Mouse (Mus musculus) regulatory T cell (primary cell): ENCODE data around the gene 1700037C18Rik.

Experiments
- in situ Hi-C: fragments of 300-600 bp; cut with MboI, MseI; formaldehyde crosslinking; loops from one replicate; pipeline ENCODE4 v1.15.1; 2025; ENCODE audit warnings: high pct_unique_total_duplicates

1700037C18Rik gene

GRCm38 (mm10) chr16:3908537-3909111 is at the start of gene 1700037C18Rik, which contains the start of gene Cluap1:
TSS of gene 1700037C18Rik (minus strand) at chr16:3908689.
TSS of gene Cluap1 (plus strand) at chr16:3908801.
- in situ Hi-C loops: loop anchor here (5.0 to 10.0 kb wide), 2 partner anchors 94 to 164 kb away; partner anchors contain the start of genes Slx4 and Zfp263

- in situ Hi-C loops: no loop called here
Observed at GRCm38 (mm10) chr16:3956369-3956768, 47.9 kb upstream of the 1700037C18Rik start.

DNA sequence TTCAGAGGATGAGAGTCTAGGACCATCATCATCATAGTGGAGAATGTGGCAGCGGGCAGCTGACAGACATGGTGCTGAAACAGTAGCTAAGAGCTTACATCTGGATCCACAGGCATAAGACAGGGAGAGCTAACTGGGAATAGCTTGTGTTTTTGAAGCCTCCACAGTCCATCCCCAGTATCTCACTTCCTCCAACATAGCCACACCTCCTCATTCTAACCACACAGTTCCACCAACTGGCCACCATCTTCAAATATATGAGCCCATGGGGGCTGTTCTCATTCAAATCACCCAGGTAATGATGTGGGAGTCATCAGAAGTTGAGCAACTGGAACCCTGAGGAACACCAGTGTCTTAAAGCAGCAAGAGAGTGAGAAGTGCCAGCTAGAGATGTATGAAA is 42.7 kb upstream of the 1700037C18Rik start:
- in situ Hi-C loops: no loop called here

GRCm38 (mm10) chr16:3934701-3935100 is 26.2 kb upstream of the 1700037C18Rik start:
- in situ Hi-C loops: no loop called here

DNA sequence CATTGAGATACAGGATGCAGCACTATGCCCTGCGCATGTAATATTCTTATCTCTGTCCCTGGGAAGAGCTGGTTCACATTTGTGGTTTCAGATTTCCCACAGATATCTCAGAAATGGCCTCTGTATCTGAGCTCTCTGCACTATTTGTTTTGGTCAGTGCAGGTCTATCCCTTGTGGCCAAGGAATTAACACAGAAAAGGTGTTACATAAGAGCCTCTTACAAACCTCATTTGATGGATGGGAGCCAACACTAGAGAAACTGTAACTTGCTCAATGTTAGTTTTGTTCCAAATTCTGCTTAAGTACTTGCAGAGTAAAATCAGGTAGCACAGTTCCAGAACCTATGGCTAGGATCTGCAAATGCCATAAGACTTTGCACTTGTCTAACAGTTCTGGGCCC is 25.6 kb upstream of the 1700037C18Rik start:
- in situ Hi-C loops: no loop called here

- in situ Hi-C loops: no loop called here
Observed at GRCm38 (mm10) chr16:3933536-3933935, 25.0 kb upstream of the 1700037C18Rik start.

DNA sequence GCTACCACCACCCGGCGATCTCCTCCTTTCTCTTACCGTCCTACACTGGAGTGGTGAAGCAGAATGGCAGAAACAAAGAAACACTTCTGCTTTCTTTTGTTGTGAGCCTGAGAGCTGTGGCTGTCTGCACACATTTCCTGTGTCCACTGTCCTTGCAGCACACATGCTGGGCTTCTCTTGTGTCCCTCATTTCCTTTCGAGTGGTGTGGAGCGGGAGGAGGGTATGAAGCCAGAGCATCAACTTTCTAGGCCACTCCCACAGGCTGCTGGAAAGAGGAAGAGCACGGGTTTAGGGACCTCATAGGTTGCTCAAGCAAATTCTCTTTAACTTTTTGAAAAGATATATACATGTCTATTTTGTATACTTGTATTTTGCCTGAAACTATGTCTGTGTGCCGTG is 20.7 kb upstream of the 1700037C18Rik start:
- in situ Hi-C loops: no loop called here

- in situ Hi-C loops: no loop called here
Observed at GRCm38 (mm10) chr16:3928582-3928981, 20.1 kb upstream of the 1700037C18Rik start.

DNA sequence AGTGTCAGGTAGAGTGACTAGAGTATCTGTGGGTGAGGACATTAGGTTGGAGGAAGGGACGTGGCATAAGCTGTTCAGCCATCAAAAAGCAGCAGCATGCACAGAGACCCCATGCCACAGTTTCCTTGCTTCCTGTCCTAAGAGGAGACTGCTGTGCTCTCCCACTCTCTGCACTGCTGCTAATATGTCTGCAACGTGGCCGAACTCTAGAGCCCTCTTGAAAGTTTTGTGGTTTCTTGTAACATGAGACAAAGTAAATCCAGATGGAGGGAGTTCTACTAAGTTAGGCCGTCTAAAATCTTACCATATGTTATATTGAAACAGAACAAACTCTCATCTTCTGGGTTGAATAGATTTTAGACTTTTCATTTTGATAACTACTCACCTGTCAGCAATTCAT is 15.5 kb upstream of the 1700037C18Rik start:
- in situ Hi-C loops: no loop called here

DNA sequence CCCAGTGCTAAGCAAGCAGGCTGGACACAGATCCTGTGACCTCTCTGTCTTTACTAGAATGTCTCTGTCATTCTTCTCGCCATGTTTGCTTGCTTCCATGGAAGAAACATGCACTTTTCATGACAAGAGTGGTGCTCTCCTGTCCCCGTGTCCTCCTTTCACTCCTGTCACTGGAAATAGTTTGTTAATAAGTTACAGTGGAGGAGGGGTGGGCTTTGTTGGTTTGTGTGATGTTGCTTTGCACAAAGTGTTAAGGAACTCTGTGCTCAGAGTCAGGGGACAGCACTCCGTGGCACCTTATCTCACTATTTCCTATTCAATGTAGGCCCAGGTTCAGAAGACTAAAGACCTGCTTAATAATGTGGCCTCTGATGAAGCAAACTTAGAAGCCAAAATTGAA is 15.0 kb upstream of the 1700037C18Rik start:
- in situ Hi-C loops: no loop called here

DNA sequence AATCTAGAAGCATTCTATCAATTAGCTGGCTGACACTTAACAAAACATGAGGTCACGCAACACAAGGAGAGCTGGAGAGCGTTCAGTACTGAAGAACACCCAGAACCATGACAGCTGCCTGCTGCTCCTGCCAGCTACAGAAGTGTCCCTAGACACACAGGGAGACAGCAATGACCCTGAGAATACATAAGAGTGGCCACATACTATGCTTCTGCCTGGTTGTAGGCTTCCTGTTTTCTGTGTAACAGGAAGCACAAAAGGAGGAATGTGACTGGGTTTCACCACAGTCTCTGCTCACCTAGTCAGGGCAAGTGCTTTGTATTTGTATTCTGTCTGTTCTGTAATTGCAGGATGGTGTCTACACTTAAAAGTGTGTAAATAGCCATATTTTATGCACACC is 12.3 kb upstream of the 1700037C18Rik start:
- in situ Hi-C loops: no loop called here

- in situ Hi-C loops: loop anchor here (5.0 to 10.0 kb wide), 2 partner anchors 93 to 164 kb away; partner anchors contain the start of genes Slx4 and Zfp263
Observed at GRCm38 (mm10) chr16:3909118-3909517, 629 bp upstream of the 1700037C18Rik start.

GRCm38 (mm10) chr16:3907471-3907870 is 1.0 kb downstream of the 1700037C18Rik start:
- in situ Hi-C loops: loop anchor here (5.0 to 10.0 kb wide), 2 partner anchors 95 to 163 kb away; partner anchors contain the start of genes Slx4 and Zfp263

DNA sequence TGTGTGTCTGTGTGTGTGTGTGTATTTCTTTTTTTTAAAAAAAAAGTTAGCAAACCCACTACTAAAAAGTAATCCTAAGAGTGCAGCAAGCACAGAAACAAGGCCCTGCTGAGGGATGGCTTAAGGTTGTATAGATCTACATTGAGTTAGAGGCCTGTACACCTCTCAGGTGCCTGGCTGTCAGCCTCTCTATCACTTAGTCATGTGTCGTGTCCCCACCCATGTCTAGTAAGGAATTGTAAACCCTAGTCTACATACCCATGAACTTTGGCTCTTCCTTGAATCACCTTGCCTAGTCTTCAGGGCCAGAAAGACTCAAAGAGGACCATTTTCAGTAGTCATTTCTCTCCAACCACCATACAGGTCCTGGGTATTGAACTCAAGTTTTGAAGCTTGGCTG is 11.9 kb downstream of the 1700037C18Rik start:
- in situ Hi-C loops: loop anchor here (5.0 kb wide), 1 partner anchor 81 kb away; the partner anchor contains the start of gene Nlrc3

DNA sequence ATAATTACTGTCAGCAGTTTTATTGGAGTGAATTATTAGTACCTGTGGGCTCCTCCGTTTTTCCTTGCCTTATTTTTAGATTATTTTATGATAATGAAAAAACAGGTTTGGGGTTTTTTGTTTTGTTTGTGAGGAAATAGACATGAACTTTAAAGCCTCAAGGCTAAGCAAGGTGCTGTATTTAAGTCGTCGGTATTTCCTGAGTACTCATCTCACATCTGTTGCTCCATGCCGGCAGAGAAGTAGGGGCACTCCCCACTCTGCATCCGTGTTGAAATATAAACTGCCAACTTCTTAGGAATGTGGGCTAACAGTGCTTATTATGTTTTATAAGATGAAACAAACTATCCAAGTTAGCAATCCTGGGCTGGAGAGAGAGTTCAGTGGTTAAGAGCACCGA is 12.4 kb downstream of the 1700037C18Rik start:
- in situ Hi-C loops: loop anchor here (5.0 kb wide), 1 partner anchor 81 kb away; the partner anchor contains the start of gene Nlrc3

- in situ Hi-C loops: loop anchor here (5.0 kb wide), 1 partner anchor 82 kb away; the partner anchor contains the start of gene Nlrc3
Observed at GRCm38 (mm10) chr16:3895173-3895792, 13.2 kb downstream of the 1700037C18Rik start.

DNA sequence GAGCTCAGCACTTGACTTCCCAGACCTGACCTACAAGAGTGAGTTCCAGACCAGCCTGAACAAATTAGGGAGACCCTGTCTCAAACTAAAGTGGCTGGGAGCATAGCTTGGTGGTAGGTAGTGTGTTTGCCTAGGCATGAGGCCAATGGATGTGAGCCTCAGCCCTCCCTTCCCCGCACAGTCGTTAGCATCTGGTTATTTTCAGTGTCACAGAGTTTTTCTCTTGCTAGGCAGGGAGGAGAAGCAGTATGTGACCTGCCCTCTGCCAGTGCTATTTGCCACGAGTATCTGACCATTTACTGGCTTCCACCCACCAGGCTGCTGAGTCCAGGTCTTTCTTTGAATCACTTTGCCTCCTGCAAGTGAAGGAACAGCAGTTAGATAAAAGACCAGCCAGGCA is 14.8 kb downstream of the 1700037C18Rik start:
- in situ Hi-C loops: no loop called here

- in situ Hi-C loops: no loop called here
Observed at GRCm38 (mm10) chr16:3891621-3892295, 16.7 kb downstream of the 1700037C18Rik start.

DNA sequence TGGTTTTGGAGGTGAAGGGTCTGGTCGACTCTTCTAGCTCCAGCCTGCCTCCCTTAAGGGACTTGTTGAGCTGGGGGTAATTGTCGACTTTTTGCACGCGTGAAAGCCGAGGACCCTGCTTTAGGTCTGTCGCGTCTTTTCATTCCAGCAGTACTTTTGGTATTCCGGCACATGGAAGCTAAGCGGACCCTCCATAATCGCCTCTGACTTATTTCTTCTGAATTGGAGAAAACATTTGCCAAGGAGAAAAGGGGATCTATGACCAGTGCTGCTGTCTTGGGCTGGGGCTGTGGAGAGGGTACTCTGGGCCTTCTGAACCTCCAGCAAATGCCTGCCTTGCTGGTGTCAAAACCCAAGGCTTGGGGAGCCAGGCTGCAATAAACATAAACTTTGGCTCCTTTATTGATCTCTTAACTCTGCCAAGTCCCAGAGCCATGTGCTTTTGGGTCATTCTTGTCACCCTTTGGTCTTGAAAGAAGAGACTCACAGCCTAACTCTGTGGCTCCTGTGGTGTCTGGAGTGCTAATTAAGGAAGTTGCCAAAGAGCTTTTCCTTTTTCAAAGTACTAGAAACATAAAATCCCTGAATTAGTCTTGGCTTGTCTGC is 23.3 kb downstream of the 1700037C18Rik start:
- in situ Hi-C loops: no loop called here

DNA sequence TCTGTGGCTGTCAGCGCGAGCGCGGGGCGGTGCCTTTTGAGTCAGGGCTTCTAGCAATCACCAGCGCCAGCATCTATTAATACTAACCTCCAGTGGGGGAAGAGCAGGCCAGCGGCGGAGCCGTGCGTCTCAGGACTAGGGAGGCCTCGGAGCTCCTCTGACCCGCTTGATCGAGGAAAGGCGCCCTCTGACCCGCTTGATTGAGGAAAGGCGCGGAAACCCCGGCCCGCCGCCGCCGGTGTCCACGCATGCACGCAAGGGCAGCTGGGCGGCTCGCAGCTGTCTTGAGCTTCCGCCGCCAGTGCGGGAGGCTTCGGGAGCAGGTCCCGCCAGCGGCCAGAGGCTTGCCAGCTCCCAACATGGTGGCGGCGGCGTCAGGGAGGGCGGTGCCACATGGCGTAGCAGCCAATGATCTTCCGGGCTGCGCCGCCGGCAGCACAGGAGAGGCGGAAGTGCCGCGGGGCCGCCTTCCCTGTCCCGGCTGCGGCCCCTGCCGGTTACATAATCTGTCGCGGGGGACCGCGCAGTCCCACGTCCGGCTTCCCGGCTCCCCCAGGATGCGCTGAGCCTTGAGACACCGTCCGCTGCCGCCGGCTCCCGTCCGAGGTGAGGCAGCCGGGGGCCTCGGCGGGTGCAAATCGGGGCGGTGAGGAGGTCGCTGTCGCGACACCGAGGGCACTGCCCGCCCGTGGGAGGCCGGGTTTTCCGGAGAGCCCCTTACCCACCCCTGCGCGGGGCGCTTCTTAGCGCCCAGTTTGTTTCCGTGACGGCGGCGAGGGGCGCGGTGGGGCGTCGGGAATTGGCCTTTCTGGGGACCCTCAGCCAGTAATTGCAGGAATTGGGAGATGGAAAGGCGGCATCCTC is 24.1 kb downstream of the 1700037C18Rik start, which contains the start of the genes Zfp597 and Gm20695:
TSS of gene Zfp597 (minus strand) at position 361 of the 864 bp plus-strand sequence.
TSS of gene Gm20695 (plus strand) at position 448 of the 864 bp plus-strand sequence.
- in situ Hi-C loops: no loop called here

DNA sequence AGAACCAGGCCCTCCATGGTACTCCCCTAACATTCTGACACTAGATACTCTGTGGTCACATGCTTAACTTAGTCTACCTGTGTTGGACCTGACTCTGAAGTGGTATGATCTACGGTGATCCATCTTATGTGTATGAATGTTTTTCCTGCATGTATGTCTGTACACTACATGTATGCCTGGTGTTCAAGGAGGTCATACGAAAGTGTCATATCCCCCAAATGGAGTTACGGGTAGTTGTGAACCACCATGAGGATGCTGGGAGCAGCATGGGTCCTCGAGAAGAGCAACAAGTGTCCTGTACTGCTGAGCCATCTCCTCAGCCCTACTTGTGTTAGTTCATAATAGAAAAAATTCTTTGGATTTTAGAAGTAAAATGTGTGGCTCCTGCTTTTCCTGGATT is 32.1 kb downstream of the 1700037C18Rik start:
- in situ Hi-C loops: no loop called here
